Mouse (Mus musculus) CH12.LX (cell line): Measurements from ENCODE around the gene Rep15. TPM values are rescaled to one million over a fixed set of nuclear protein-coding genes. Genes with fewer than 3 reads are reported as not detected.

Source experiments
- DNase-seq: peaks from one replicate; pipeline ENCODE4 v3.0.0-alpha.2; 2013; ENCODE audit errors: extremely low read depth
- H3K27ac ChIP-seq: 2 replicates; pipeline ENCODE4 v1.5.1; 2012; ENCODE audit warnings: low read depth, mild to moderate bottlenecking, control low read depth, moderate library complexity; ENCODE audit not compliant: insufficient read depth
- H3K27me3 ChIP-seq: replicated peaks from 2 replicates; pipeline ENCODE3; 2012; ENCODE audit warnings: inconsistent platforms
- H3K36me3 ChIP-seq, 2 experiments: replicated peaks in 1 of 2; 2 replicates each; pipeline versions ENCODE3 to v1.6.1; 2012; ENCODE audit warnings: inconsistent platforms in 1 of 2, low read length in 1 of 2, mild to moderate bottlenecking in 1 of 2, mixed read lengths in 1 of 2, moderate library complexity in 1 of 2; ENCODE audit not compliant: control insufficient read depth in 1 of 2, insufficient read depth in 1 of 2
- H3K4me1 ChIP-seq, 2 experiments: 2 replicates each; pipeline ENCODE4 v1.6.1; 2012; ENCODE audit warnings: inconsistent platforms in 1 of 2, moderate library complexity in 1 of 2; ENCODE audit not compliant: insufficient read depth in 2 of 2, control insufficient read depth in 1 of 2
- H3K4me2 ChIP-seq: 2 replicates; pipeline ENCODE4 v1.6.1; 2012; ENCODE audit warnings: low read depth, mild to moderate bottlenecking, control low read depth; ENCODE audit not compliant: poor library complexity, insufficient read depth, severe bottlenecking
- H3K4me3 ChIP-seq, 3 experiments: fragments of 150-350 bp in 1 of 3; sonication (generic) in 1 of 3; replicated peaks in 1 of 3; 2 replicates each; pipeline versions ENCODE3 to v1.5.1; 2011 to 2012; ENCODE audit warnings: low read depth in 2 of 3, low read length in 2 of 3, mild to moderate bottlenecking in 2 of 3, moderate library complexity in 2 of 3, control low read depth in 1 of 3, improper control_type of control experiment in 1 of 3, inconsistent platforms in 1 of 3, mixed read lengths in 1 of 3; ENCODE audit not compliant: poor library complexity in 1 of 3
- H3K79me2 ChIP-seq: replicated peaks from 2 replicates; pipeline ENCODE4 v1.6.1; 2012; ENCODE audit warnings: mild to moderate bottlenecking, moderate library complexity; ENCODE audit not compliant: control insufficient read depth, poor library complexity, insufficient read depth, severe bottlenecking; ENCODE audit errors: extremely low read depth
- H3K9ac ChIP-seq: 2 replicates; pipeline ENCODE4 v1.6.1; 2012; ENCODE audit warnings: low read depth, mild to moderate bottlenecking, control low read depth, moderate library complexity; ENCODE audit not compliant: insufficient read depth
- H3K9me3 ChIP-seq: replicated peaks from 2 replicates; pipeline ENCODE3; 2012; ENCODE audit warnings: low read length, inconsistent platforms, mixed read lengths
- CHD2 ChIP-seq: IDR thresholded peaks from 2 replicates; pipeline ENCODE4 v1.6.1; 2011; ENCODE audit warnings: low read length, improper control_type of control experiment
- ELF1 ChIP-seq: IDR thresholded peaks from 2 replicates; pipeline ENCODE4 v1.6.1; 2014; ENCODE audit warnings: low read depth, mild to moderate bottlenecking, inconsistent platforms, low read length, improper control_type of control experiment
- ETS1 ChIP-seq: conservative IDR thresholded peaks from 2 replicates; pipeline ENCODE4 v1.6.1; 2012; ENCODE audit warnings: low read depth, mild to moderate bottlenecking, inconsistent platforms, low read length, improper control_type of control experiment, moderate library complexity
- GABPA ChIP-seq: IDR thresholded peaks from 2 replicates; pipeline ENCODE4 v1.6.1; 2012; ENCODE audit warnings: low read depth, low read length, improper control_type of control experiment, inconsistent platforms; ENCODE audit not compliant: insufficient replicate concordance
- IRF4 ChIP-seq: IDR thresholded peaks from 2 replicates; pipeline ENCODE4 v1.6.1; 2014; ENCODE audit warnings: low read depth, mild to moderate bottlenecking, inconsistent platforms, low read length, improper control_type of control experiment
- JUN ChIP-seq: IDR thresholded peaks from 2 replicates; pipeline ENCODE4 v1.6.1; 2011; ENCODE audit warnings: low read depth, mild to moderate bottlenecking, low read length, improper control_type of control experiment, moderate library complexity; ENCODE audit not compliant: insufficient read depth
- KAT2A ChIP-seq: IDR thresholded peaks from 2 replicates; pipeline ENCODE4 v1.6.1; 2012; ENCODE audit warnings: low read length, improper control_type of control experiment, inconsistent platforms; ENCODE audit not compliant: insufficient replicate concordance
- MAFK ChIP-seq: IDR thresholded peaks from 2 replicates; pipeline ENCODE4 v1.6.1; 2011; ENCODE audit warnings: low read length, improper control_type of control experiment; ENCODE audit not compliant: insufficient replicate concordance
- MAZ ChIP-seq: IDR thresholded peaks from 2 replicates; pipeline ENCODE4 v1.6.1; 2012; ENCODE audit warnings: low read depth, mild to moderate bottlenecking, inconsistent platforms, low read length, improper control_type of control experiment, moderate library complexity
- MEF2A ChIP-seq: IDR thresholded peaks from 2 replicates; pipeline ENCODE4 v1.6.1; 2014; ENCODE audit warnings: low read depth, mild to moderate bottlenecking, inconsistent platforms, low read length, improper control_type of control experiment, borderline replicate concordance
- MXI1 ChIP-seq: IDR thresholded peaks from 2 replicates; pipeline ENCODE4 v1.6.1; 2011; ENCODE audit warnings: mild to moderate bottlenecking, low read depth, low read length, improper control_type of control experiment
- MYC ChIP-seq: IDR thresholded peaks from 2 replicates; pipeline ENCODE4 v1.6.1; 2011; ENCODE audit warnings: low read depth, mild to moderate bottlenecking, improper control_type of control experiment, low read length
- NELFE ChIP-seq: IDR thresholded peaks from 2 replicates; pipeline ENCODE4 v1.6.1; 2011; ENCODE audit warnings: low read depth, low read length, improper control_type of control experiment
- PAX5 ChIP-seq: IDR thresholded peaks from 2 replicates; pipeline ENCODE4 v1.6.1; 2012; ENCODE audit warnings: low read length, inconsistent platforms, mixed read lengths
- POLR2A ChIP-seq: IDR thresholded peaks from 2 replicates; pipeline ENCODE4 v1.6.1; 2011; ENCODE audit warnings: low read depth, mild to moderate bottlenecking, improper control_type of control experiment, low read length
- SMC3 ChIP-seq: IDR thresholded peaks from 2 replicates; pipeline ENCODE4 v1.6.1; 2011; ENCODE audit warnings: low read depth, low read length, improper control_type of control experiment
- TCF12 ChIP-seq: IDR thresholded peaks from 2 replicates; pipeline ENCODE4 v1.6.1; 2014; ENCODE audit warnings: low read depth, mild to moderate bottlenecking, inconsistent platforms, low read length, improper control_type of control experiment
- UBTF ChIP-seq: IDR thresholded peaks from 2 replicates; pipeline ENCODE4 v1.6.1; 2012; ENCODE audit warnings: low read depth, mild to moderate bottlenecking, inconsistent platforms, low read length, improper control_type of control experiment, moderate library complexity
- USF1 ChIP-seq: IDR thresholded peaks from 2 replicates; pipeline ENCODE4 v1.6.1; 2014; ENCODE audit warnings: low read depth, mild to moderate bottlenecking, inconsistent platforms, low read length, improper control_type of control experiment
- USF2 ChIP-seq: conservative IDR thresholded peaks from 2 replicates; pipeline ENCODE4 v1.6.1; 2011; ENCODE audit warnings: low read depth, low read length, improper control_type of control experiment
- ZKSCAN1 ChIP-seq: IDR thresholded peaks from 2 replicates; pipeline ENCODE4 v1.6.1; 2012; ENCODE audit warnings: low read depth, inconsistent platforms, low read length, improper control_type of control experiment, borderline replicate concordance
- ZNF384 ChIP-seq: IDR thresholded peaks from 2 replicates; pipeline ENCODE4 v1.6.1; 2012; ENCODE audit warnings: low read depth, low read length, improper control_type of control experiment, inconsistent platforms
- dilution Hi-C: fragments of 300-500 bp; cut with MboI; formaldehyde crosslinking; loops from 2 replicates; pipeline ENCODE4 v1.14.3; 2020; ENCODE audit warnings: low sequenced_read_pairs; ENCODE audit not compliant: extremely low pct_unique_long_range_greater_than_20kb, extremely low pct_ligation_motif_present
- in situ Hi-C: fragments of 300-500 bp; cut with MboI; formaldehyde crosslinking; loops from 3 replicates; pipeline ENCODE4 v1.14.3; 2019; ENCODE audit warnings: low sequenced_read_pairs, low pct_ligation_motif_present, low pct_unique_long_range_greater_than_20kb, mixed read lengths
- polyA plus RNA-seq: library from polyadenylated mRNA; unstranded; fragments of >175 nt; gene quantifications from 2 replicates; pipeline ENCODE4 v1.2.1, GENCODE M21; 2012; ENCODE audit warnings: low read depth; ENCODE audit not compliant: insufficient read length
- total RNA-seq, 2 experiments: library from RNA; depleted of rRNA; stranded (reverse); fragments of 300-350 nt in 1 of 2; fragments of >200 nt in 1 of 2; gene quantifications; 2 replicates each; pipeline ENCODE4 v1.2.3; 2012 to 2014

The Rep15 gene
- total and polyA plus RNA-seq, 3 experiments = 0.08 to 0.14 TPM; not detected in 1

- Histone ChIP-seq H3K4me3 (no peak overlapping the region), H3K36me3 (peaks cover 20 to 69% of the 10 kb centered on the region in 2 experiments), H3K27me3 (no peaks in the 10 kb centered on the region), H3K4me1 (peaks cover 3 to 21% of the 10 kb centered on the region in 2 experiments)
- in situ Hi-C loops = loop anchor here (10.0 kb wide), 1 partner anchor 227 kb away; no protein-coding TSS in a partner anchor
- DNase-seq = peak; percentile 20
- peak; percentile 54; the same call in 1 of the 2 replicates for TF ChIP-seq IRF4
- no peak for TF ChIP-seq MAFK
- no peak for TF ChIP-seq USF1
- TF ChIP-seq POLR2A = no peak
- peak; percentile 16; the same call in 1 of the 2 replicates for TF ChIP-seq JUN
- TF ChIP-seq GABPA = no peak
- TF ChIP-seq, all 38 proteins: peak for 2
- no peak overlapping the region for H3K9ac ChIP-seq
- 0 out of 2 replicates have a peak overlapping the region, but pooled peaks have one; percentile 6 for H3K4me2 ChIP-seq
- dilution Hi-C loops = no loop called here
- H3K27ac ChIP-seq = peak overlapping the region; percentile 71
- no peaks in the 10 kb centered on the region for H3K79me2 ChIP-seq
- no peaks in the 10 kb centered on the region for H3K9me3 ChIP-seq
Observed at GRCm38 (mm10) chr6:147017906-147018305, 14.5 kb upstream of the Rep15 start.

GRCm38 (mm10) chr6:147018364-147018763 lies 14.0 kb upstream of the Rep15 start:
- dilution Hi-C loops = no loop called here
- peaks cover 24 to 72% of the 10 kb centered on the region in 2 experiments for H3K36me3 ChIP-seq
- in situ Hi-C loops = loop anchor here (10.0 kb wide), 1 partner anchor 226 kb away; no protein-coding TSS in a partner anchor
- H3K4me1 ChIP-seq = peaks cover 2 to 19% of the 10 kb centered on the region in 2 experiments; a peak in 2 of 4 replicates
- 0 out of 2 replicates have a peak overlapping the region, but pooled peaks have one; percentile 6 for H3K4me2 ChIP-seq
- no peaks in the 10 kb centered on the region for H3K9me3 ChIP-seq
- peak; percentile 15 for DNase-seq
- no peaks in the 10 kb centered on the region for H3K27me3 ChIP-seq
- H3K4me3 ChIP-seq = no peak overlapping the region
- H3K79me2 ChIP-seq = no peaks in the 10 kb centered on the region
- TF ChIP-seq ZNF384 (peak; percentile 33; the same call in 1 of the 2 replicates), ETS1 (no peak; the same call in 1 of the 2 replicates), TCF12 (peak; percentile 65; the same call in 1 of the 2 replicates), IRF4 (peak; percentile 66; the same call in 1 of the 2 replicates), JUN (no peak), MEF2A (no peak), CHD2 (no peak), MAFK (no peak), MXI1 (no peak)
- H3K27ac ChIP-seq = peak overlapping the region; percentile 71
- H3K9ac ChIP-seq = no peak overlapping the region

- dilution Hi-C loops (no loop called here), in situ Hi-C loops (no loop called here)
- Histone ChIP-seq H3K27me3 (no peaks in the 10 kb centered on the region), H3K9ac (no peak overlapping the region), H3K4me2 (no peak overlapping the region), H3K4me1 (peaks cover 2 to 18% of the 10 kb centered on the region in 2 experiments; a peak in 2 of 4 replicates), H3K36me3 (peaks cover 37 to 70% of the 10 kb centered on the region in 2 experiments), H3K4me3 (no peak overlapping the region), H3K79me2 (no peaks in the 10 kb centered on the region), H3K9me3 (no peaks in the 10 kb centered on the region), H3K27ac (no peak overlapping the region)
- DNase-seq = no peak
- TF ChIP-seq MAZ (no peak), USF2 (no peak), PAX5 (no peak), ZKSCAN1 (no peak), UBTF (no peak), KAT2A (no peak), SMC3 (no peak), MXI1 (no peak), NELFE (no peak), MEF2A (no peak), IRF4 (no peak), MYC (no peak), TCF12 (no peak), GABPA (no peak), ELF1 (no peak)
Observed at GRCm38 (mm10) chr6:147021181-147021580, 11.2 kb upstream of the Rep15 start.
